Mouse (Mus musculus): ENCODE measurements around the gene 4921517D22Rik. TPM values are rescaled to one million over a fixed set of nuclear protein-coding genes. Genes with fewer than 3 reads are reported as not detected.
"Not testable (repeated sequence)": the region's sequence is repeated elsewhere in the genome, so short reads cannot be mapped to it uniquely, and the experiment has no call there.

4921517D22Rik gene
- not detected in 2 replicates for polyA plus RNA-seq (2016; fragmentation: Nextera tagmentation; extraction: Ambion mirVana)

GRCm38 (mm10) chr13:59694008-59694407 lies at the start of gene 4921517D22Rik:
4921517D22Rik (minus strand) TSS chr13:59694108.
- H3K4me3 ChIP-seq = no peak within 1 kb of the TSS
- H3K9me3 ChIP-seq (replicated peaks) = no peaks in the 10 kb centered on the region
- H3K36me3 ChIP-seq = no peaks in the 10 kb centered on the region
- H3K4me2 ChIP-seq (replicated peaks) = no peak within 1 kb of the TSS
- H3K27me3 ChIP-seq = peaks cover 9% of the 10 kb centered on the region; the same call in 1 of the 2 replicates
- ATAC-seq (ENCODE audit: low FRiP score) = no peak
- H3K27ac ChIP-seq = no peak within 1 kb of the TSS
- no peak within 1 kb of the TSS for H3K9ac ChIP-seq
- 87% methylated on average over 3 of the region's 3 CpGs for WGBS
- H3K4me1 ChIP-seq = 0 out of 2 replicates have a peak, but pooled peaks cover 2% of the 10 kb centered on the region

GRCm38 (mm10) chr13:59741697-59742096 lies 47.8 kb upstream of the 4921517D22Rik start:
- 78% methylated on average over 10 of the region's 10 CpGs for WGBS
- no peak overlapping the region for H3K9ac ChIP-seq
- no peaks in the 10 kb centered on the region for H3K9me3 ChIP-seq (replicated peaks)
- H3K4me3 ChIP-seq = no peak overlapping the region
- no peaks in the 10 kb centered on the region for H3K27me3 ChIP-seq
- no peaks in the 10 kb centered on the region for H3K4me1 ChIP-seq
- no peak overlapping the region for H3K27ac ChIP-seq
- ATAC-seq (ENCODE audit: low FRiP score) = no peak
- no peaks in the 10 kb centered on the region for H3K36me3 ChIP-seq
- no peak overlapping the region for H3K4me2 ChIP-seq (replicated peaks)

GRCm38 (mm10) chr13:59741096-59741495 lies 47.2 kb upstream of the 4921517D22Rik start:
- Histone ChIP-seq H3K4me3 (no peak overlapping the region), H3K27me3 (no peaks in the 10 kb centered on the region), H3K36me3 (no peaks in the 10 kb centered on the region), H3K27ac (no peak overlapping the region), H3K4me1 (no peaks in the 10 kb centered on the region), H3K9ac (no peak overlapping the region), H3K4me2 (replicated peaks) (no peak overlapping the region), H3K9me3 (replicated peaks) (no peaks in the 10 kb centered on the region)
- 88% methylated on average over 11 of the region's 11 CpGs for WGBS
- no peak for ATAC-seq (ENCODE audit: low FRiP score)

GRCm38 (mm10) chr13:59739397-59739796 lies 45.5 kb upstream of the 4921517D22Rik start:
- H3K9ac ChIP-seq = no peak overlapping the region
- no peak for ATAC-seq (ENCODE audit: low FRiP score)
- no peaks in the 10 kb centered on the region for H3K27me3 ChIP-seq
- no peak overlapping the region for H3K27ac ChIP-seq
- WGBS = 90% methylated on average over 4 of the region's 4 CpGs
- no peaks in the 10 kb centered on the region for H3K4me1 ChIP-seq
- no peaks in the 10 kb centered on the region for H3K9me3 ChIP-seq (replicated peaks)
- H3K4me2 ChIP-seq (replicated peaks) = no peak overlapping the region
- H3K4me3 ChIP-seq = no peak overlapping the region
- H3K36me3 ChIP-seq = no peaks in the 10 kb centered on the region

GRCm38 (mm10) chr13:59738455-59738854 lies 44.5 kb upstream of the 4921517D22Rik start:
- Histone ChIP-seq H3K36me3 (no peaks in the 10 kb centered on the region), H3K27me3 (no peaks in the 10 kb centered on the region), H3K9ac (no peak overlapping the region), H3K4me2 (replicated peaks) (no peak overlapping the region), H3K4me3 (no peak overlapping the region), H3K27ac (no peak overlapping the region), H3K4me1 (no peaks in the 10 kb centered on the region), H3K9me3 (replicated peaks) (no peaks in the 10 kb centered on the region; the same call in 1 of the 2 replicates)
- no peak for ATAC-seq (ENCODE audit: low FRiP score)
- 81% methylated on average over 2 of the region's 2 CpGs for WGBS

GRCm38 (mm10) chr13:59735190-59735589 lies 41.3 kb upstream of the 4921517D22Rik start:
- Histone ChIP-seq H3K9ac (no peak overlapping the region), H3K9me3 (replicated peaks) (no peaks in the 10 kb centered on the region; the same call in 1 of the 2 replicates), H3K4me2 (replicated peaks) (no peak overlapping the region), H3K27ac (no peak overlapping the region), H3K36me3 (no peaks in the 10 kb centered on the region), H3K27me3 (no peaks in the 10 kb centered on the region), H3K4me3 (no peak overlapping the region), H3K4me1 (no peaks in the 10 kb centered on the region)
- 33% methylated on average over 3 of the region's 3 CpGs for WGBS
- ATAC-seq (ENCODE audit: low FRiP score) = 0 out of 2 replicates have a peak, but pooled peaks have one; percentile 35

GRCm38 (mm10) chr13:59734347-59734746 lies 40.4 kb upstream of the 4921517D22Rik start:
- not testable (repeated sequence) for H3K9me3 ChIP-seq (replicated peaks); H3K4me1 ChIP-seq; H3K27ac ChIP-seq; H3K4me2 ChIP-seq (replicated peaks); H3K36me3 ChIP-seq; H3K27me3 ChIP-seq; H3K4me3 ChIP-seq; H3K9ac ChIP-seq; ATAC-seq (ENCODE audit: low FRiP score)
- WGBS = 32% methylated on average over 6 of the region's 6 CpGs

GRCm38 (mm10) chr13:59733936-59734335 lies 40.0 kb upstream of the 4921517D22Rik start:
- WGBS = 78% methylated on average over 4 of the region's 4 CpGs
- no peaks in the 10 kb centered on the region; the same call in 1 of the 2 replicates for H3K9me3 ChIP-seq (replicated peaks)
- H3K36me3 ChIP-seq = no peaks in the 10 kb centered on the region
- H3K9ac ChIP-seq = no peak overlapping the region
- no peak overlapping the region for H3K4me3 ChIP-seq
- no peak overlapping the region for H3K4me2 ChIP-seq (replicated peaks)
- ATAC-seq (ENCODE audit: low FRiP score) = no peak
- H3K27ac ChIP-seq = no peak overlapping the region
- H3K4me1 ChIP-seq = no peaks in the 10 kb centered on the region
- peaks cover 4% of the 10 kb centered on the region; the same call in 1 of the 2 replicates for H3K27me3 ChIP-seq

- no peak within 1 kb of the TSS for H3K4me3 ChIP-seq
- no peak within 1 kb of the TSS for H3K4me2 ChIP-seq (replicated peaks)
- H3K27me3 ChIP-seq = peaks cover 4% of the 10 kb centered on the region
- no peak for ATAC-seq (ENCODE audit: low FRiP score)
- no peak within 1 kb of the TSS for H3K27ac ChIP-seq
- no peak within 1 kb of the TSS for H3K9ac ChIP-seq
- H3K36me3 ChIP-seq = no peaks in the 10 kb centered on the region
- H3K4me1 ChIP-seq = peaks cover 7% of the 10 kb centered on the region; the same call in 1 of the 2 replicates
- 48% methylated on average over 7 of the region's 7 CpGs for WGBS
- no peaks in the 10 kb centered on the region; the same call in 1 of the 2 replicates for H3K9me3 ChIP-seq (replicated peaks)
Measured at GRCm38 (mm10) chr13:59731652-59732051, 37.7 kb upstream of the 4921517D22Rik start, which contains the start of gene Spata31d1d. Spata31d1d (minus strand) TSS chr13:59731752.

- Histone ChIP-seq H3K9me3 (replicated peaks) (no peaks in the 10 kb centered on the region; the same call in 1 of the 2 replicates), H3K4me2 (replicated peaks) (no peak overlapping the region), H3K9ac (no peak overlapping the region), H3K27me3 (peaks cover 8% of the 10 kb centered on the region), H3K36me3 (no peaks in the 10 kb centered on the region), H3K4me1 (peaks cover 9% of the 10 kb centered on the region; the same call in 1 of the 2 replicates), H3K4me3 (no peak overlapping the region), H3K27ac (no peak overlapping the region)
- 34% methylated on average over 7 of the region's 7 CpGs for WGBS
- ATAC-seq (ENCODE audit: low FRiP score) = peak; percentile 89
Measured at GRCm38 (mm10) chr13:59728378-59729093, 34.6 kb upstream of the 4921517D22Rik start.

GRCm38 (mm10) chr13:59726139-59726867 lies 32.4 kb upstream of the 4921517D22Rik start:
- H3K4me2 ChIP-seq (replicated peaks) = peak overlapping the region; percentile 38
- no peak overlapping the region for H3K9ac ChIP-seq

GRCm38 (mm10) chr13:59722089-59722488 lies 28.2 kb upstream of the 4921517D22Rik start:
- H3K36me3 ChIP-seq; H3K27ac ChIP-seq; H3K9me3 ChIP-seq (replicated peaks); H3K4me1 ChIP-seq; H3K4me2 ChIP-seq (replicated peaks); H3K4me3 ChIP-seq; H3K9ac ChIP-seq; H3K27me3 ChIP-seq; ATAC-seq (ENCODE audit: low FRiP score): not testable (repeated sequence)
- 97% methylated on average over 1 of the region's 1 CpGs for WGBS

More at GRCm38 (mm10) chr13:59726139-59726867, 32.4 kb upstream of the 4921517D22Rik start:
- Histone ChIP-seq H3K9me3 (replicated peaks) (no peaks in the 10 kb centered on the region), H3K36me3 (no peaks in the 10 kb centered on the region), H3K4me3 (no peak overlapping the region), H3K4me1 (peaks cover 9% of the 10 kb centered on the region; the same call in 1 of the 2 replicates), H3K27ac (no peak overlapping the region), H3K27me3 (peaks cover 8% of the 10 kb centered on the region)
- ATAC-seq (ENCODE audit: low FRiP score) = no peak
- 36% methylated on average over 29 of the region's 29 CpGs for WGBS
